Mouse (Mus musculus): ENCODE measurements around the gene Ubxn1. TPM values are rescaled to one million over a fixed set of nuclear protein-coding genes. Genes with fewer than 3 reads are reported as not detected.
A peak's percentile ranks its signal among the peaks of the same experiment; 100 is the strongest.
"Not testable (repeated sequence)": the region's sequence is repeated elsewhere in the genome, so short reads cannot be mapped to it uniquely, and the experiment has no call there.

The Ubxn1 gene
- polyA plus RNA-seq, 1 experiment from 2014 or later, result 197 TPM

DNA sequence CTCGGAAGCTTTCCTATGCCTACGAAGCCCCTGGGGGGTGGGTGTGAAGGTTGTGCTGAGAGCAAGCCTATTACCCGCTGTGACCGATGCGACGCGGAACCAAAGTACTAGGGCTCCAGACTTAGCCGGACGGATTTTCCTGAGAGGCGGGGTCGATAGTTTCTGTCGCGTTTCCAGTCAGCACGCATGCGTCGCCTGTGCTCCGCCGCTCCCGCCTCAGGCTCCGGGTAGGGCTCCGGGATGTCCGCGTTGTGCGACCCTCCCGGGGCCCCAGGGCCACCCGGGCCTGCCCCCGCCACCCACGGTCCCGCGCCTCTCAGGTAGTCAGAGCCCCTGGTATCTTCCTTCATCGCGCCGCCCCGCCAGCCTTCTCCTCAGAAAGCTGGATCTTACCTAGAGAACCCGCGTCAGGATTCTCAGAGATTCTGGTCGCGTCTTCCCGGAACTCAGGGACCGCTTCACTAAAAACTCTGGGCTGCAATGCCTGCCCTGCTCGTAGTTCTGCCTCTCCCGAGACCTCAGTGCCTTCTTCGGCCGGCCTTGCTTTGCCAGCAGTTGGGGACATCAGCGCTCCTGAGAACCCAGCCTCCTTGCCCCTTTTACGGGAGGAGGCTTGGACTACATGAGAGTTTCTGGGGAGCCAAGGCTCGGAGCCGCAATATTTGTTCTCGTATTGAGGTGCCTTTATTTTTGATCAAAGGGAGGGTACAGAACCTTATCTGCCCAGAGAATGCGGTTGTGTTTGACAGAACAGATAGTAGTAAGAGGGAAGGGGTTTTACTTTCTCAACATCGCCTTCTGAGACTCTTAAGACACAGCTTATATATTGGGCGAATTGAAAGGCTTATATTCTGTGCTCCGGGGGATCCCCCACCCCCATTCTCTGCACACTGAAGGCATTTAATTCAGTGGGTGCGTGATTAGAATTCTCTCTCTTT, 21.8 kb downstream of the Ubxn1 start, which contains the start of gene Ints5:
Ints5 (plus strand) TSS at position 177 of the 938 bp plus-strand sequence.
- WGBS, result 3% methylated on average over 54 of the region's 54 CpGs
- peaks cover 12% of the 10 kb centered on the region for H3K4me1 ChIP-seq (ENCODE audit: control insufficient read depth, insufficient read depth, low read length)
- no peaks in the 10 kb centered on the region for H3K27me3 ChIP-seq (ENCODE audit: control insufficient read depth, insufficient read depth, low read length)
- peak; percentile 50; the same call in 1 of the 2 replicates for ATAC-seq (ENCODE audit: low FRiP score, low TSS enrichment)
- peaks cover 35% of the 10 kb centered on the region for H3K36me3 ChIP-seq (ENCODE audit: control insufficient read depth, insufficient read depth, low read length)
- peak within 1 kb of the TSS; percentile 79 for H3K4me2 ChIP-seq (replicated peaks; ENCODE audit: low read depth, low read length)
- peak within 1 kb of the TSS; percentile 89 for H3K27ac ChIP-seq (ENCODE audit: low read depth, low read length)
- peak within 1 kb of the TSS; percentile 96 for H3K4me3 ChIP-seq (ENCODE audit: low read length)
- H3K9ac ChIP-seq (ENCODE audit: low read depth, low read length), result peak within 1 kb of the TSS; percentile 93
- H3K9me3 ChIP-seq (ENCODE audit: control insufficient read depth, low read length), result no peaks in the 10 kb centered on the region

DNA sequence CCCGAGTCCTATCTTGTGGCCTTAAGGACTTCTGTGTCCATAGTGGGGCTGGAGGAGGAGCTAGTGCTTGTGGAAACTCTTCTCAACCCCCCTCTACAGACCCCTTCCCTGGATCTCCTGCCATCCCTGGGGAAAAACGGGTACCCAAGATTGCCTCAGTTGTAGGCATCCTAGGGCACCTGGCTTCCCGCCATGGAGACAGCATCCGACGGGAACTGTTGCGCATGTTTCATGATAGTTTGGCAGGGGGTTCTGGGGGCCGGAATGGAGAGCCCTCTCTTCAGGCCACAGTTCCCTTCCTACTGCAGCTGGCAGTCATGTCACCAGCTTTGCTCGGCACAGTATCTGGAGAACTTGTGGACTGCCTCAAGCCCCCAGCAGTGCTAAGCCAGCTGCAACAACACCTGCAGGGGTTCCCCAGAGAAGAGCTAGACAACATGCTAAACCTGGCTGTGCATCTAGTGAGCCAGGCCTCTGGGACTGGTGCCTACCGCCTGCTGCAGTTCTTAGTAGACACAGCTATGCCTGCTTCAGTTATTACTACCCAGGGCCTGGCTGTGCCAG, 24.2 kb downstream of the Ubxn1 start:
- Histone ChIP-seq H3K4me1 (ENCODE audit: control insufficient read depth, insufficient read depth, low read length) (peaks cover 18% of the 10 kb centered on the region), H3K27ac (ENCODE audit: low read depth, low read length) (no peak overlapping the region), H3K36me3 (ENCODE audit: control insufficient read depth, insufficient read depth, low read length) (peaks cover 32% of the 10 kb centered on the region), H3K9ac (ENCODE audit: low read depth, low read length) (no peak overlapping the region), H3K4me2 (replicated peaks; ENCODE audit: low read depth, low read length) (no peak overlapping the region), H3K4me3 (ENCODE audit: low read length) (no peak overlapping the region), H3K9me3 (ENCODE audit: control insufficient read depth, low read length) (no peaks in the 10 kb centered on the region), H3K27me3 (ENCODE audit: control insufficient read depth, insufficient read depth, low read length) (no peaks in the 10 kb centered on the region)
- WGBS, result 90% methylated on average over 9 of the region's 9 CpGs
- no peak for ATAC-seq (ENCODE audit: low FRiP score, low TSS enrichment)

DNA sequence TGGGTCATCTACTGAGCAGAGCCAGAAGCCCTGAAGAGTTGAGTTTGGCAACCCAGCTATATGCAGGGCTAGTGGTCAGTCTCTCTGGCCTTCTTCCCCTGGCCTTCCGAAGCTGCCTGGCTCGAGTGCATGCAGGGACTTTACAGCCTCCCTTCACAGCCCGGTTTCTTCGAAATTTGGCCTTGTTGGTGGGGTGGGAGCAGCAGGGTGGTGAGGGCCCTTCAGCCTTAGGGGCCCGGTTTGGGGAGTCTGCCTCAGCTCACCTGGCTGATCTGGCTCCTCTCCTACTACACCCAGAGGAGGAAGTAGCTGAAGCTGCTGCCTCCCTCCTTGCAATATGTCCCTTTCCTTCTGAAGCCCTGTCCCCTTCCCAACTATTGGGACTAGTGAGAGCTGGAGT, 24.9 kb downstream of the Ubxn1 start:
- Histone ChIP-seq H3K4me1 (ENCODE audit: control insufficient read depth, insufficient read depth, low read length) (peaks cover 18% of the 10 kb centered on the region), H3K36me3 (ENCODE audit: control insufficient read depth, insufficient read depth, low read length) (peaks cover 24% of the 10 kb centered on the region)
- H3K27ac ChIP-seq (ENCODE audit: low read depth, low read length); H3K4me3 ChIP-seq (ENCODE audit: low read length); H3K9me3 ChIP-seq (ENCODE audit: control insufficient read depth, low read length); H3K27me3 ChIP-seq (ENCODE audit: control insufficient read depth, insufficient read depth, low read length); H3K4me2 ChIP-seq (replicated peaks; ENCODE audit: low read depth, low read length); H3K9ac ChIP-seq (ENCODE audit: low read depth, low read length); ATAC-seq (ENCODE audit: low FRiP score, low TSS enrichment): not testable (repeated sequence)
- WGBS, result 80% methylated on average over 5 of the region's 5 CpGs

DNA sequence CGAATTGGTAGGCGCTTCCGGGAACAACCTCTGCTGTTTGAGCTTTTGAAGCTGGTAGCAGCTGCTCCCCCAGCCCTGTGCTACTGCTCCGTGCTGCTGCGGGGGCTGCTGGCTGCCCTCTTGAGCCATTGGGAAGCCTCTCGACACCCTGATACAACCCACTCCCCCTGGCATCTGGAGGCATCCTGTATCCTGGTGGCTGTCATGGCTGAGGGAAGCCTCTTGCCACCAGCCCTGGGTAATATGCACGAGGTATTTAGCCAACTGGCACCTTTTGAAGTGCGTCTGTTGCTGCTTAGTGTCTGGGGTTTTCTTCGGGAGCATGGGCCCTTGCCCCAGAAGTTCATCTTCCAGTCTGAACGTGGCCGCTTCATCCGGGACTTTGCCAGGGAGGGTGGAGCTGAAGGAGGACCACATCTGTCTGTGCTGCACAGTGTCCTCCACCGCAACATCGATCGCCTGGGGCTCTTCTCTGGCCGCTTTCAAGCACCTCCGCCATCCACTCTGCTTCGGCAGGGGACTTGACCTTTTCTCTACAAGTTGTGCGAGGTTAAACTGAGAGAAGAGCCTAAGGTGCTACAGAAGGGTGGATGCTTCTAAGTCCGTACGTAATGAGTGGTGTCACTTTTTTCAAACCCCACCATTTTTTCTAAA, 26.0 kb downstream of the Ubxn1 start:
- not testable (repeated sequence) for H3K27me3 ChIP-seq (ENCODE audit: control insufficient read depth, insufficient read depth, low read length); H3K9me3 ChIP-seq (ENCODE audit: control insufficient read depth, low read length)
- H3K36me3 ChIP-seq (ENCODE audit: control insufficient read depth, insufficient read depth, low read length), result peaks cover 30% of the 10 kb centered on the region
- 25% methylated on average over 21 of the region's 21 CpGs for WGBS
- peak overlapping the region; percentile 74 for H3K27ac ChIP-seq (ENCODE audit: low read depth, low read length)
- peak overlapping the region; percentile 91 for H3K9ac ChIP-seq (ENCODE audit: low read depth, low read length)
- H3K4me1 ChIP-seq (ENCODE audit: control insufficient read depth, insufficient read depth, low read length), result peaks cover 18% of the 10 kb centered on the region
- peak; percentile 43 for ATAC-seq (ENCODE audit: low FRiP score, low TSS enrichment)
- H3K4me2 ChIP-seq (replicated peaks; ENCODE audit: low read depth, low read length), result peak overlapping the region; percentile 46
- H3K4me3 ChIP-seq (ENCODE audit: low read length), result peak overlapping the region; percentile 75

DNA sequence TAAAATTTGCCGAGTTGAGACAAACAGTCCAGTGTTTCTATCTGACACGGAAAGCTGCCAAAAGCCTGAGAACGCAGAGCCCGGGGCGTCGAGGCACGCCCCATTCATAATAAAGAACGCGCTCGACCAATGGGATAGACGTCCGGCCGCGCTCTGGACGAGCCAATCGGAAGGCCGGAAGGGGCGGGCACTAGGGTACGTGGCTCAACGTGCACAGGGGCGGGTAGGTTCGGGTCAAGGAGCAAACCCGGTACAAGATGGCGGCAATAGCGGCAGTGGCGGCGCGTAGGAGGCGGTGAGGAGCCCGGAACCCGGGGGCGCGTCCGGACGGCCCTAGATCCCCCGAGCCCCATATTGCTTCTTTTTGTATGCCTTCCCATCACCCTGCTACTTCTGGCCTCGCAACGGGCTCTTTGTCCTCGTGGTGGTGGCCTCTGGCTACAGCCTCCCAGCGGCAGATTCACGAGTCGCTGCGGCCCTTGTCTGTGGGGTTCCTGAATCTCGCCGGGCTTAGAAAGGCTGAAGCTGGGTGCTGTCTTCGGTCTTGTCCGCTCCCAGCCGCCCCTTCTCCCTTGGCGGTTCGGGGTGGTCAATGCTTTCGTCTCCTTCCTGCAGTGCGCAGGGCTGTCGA, 26.7 kb downstream of the Ubxn1 start, which contains the start of gene Ganab:
Ganab (plus strand) TSS at position 207 of the 631 bp plus-strand sequence.
- Histone ChIP-seq H3K27me3 (ENCODE audit: control insufficient read depth, insufficient read depth, low read length) (no peaks in the 10 kb centered on the region), H3K9me3 (ENCODE audit: control insufficient read depth, low read length) (no peaks in the 10 kb centered on the region), H3K9ac (ENCODE audit: low read depth, low read length) (peak within 1 kb of the TSS; percentile 91), H3K4me3 (ENCODE audit: low read length) (peak within 1 kb of the TSS; percentile 75), H3K36me3 (ENCODE audit: control insufficient read depth, insufficient read depth, low read length) (peaks cover 35% of the 10 kb centered on the region), H3K4me2 (replicated peaks; ENCODE audit: low read depth, low read length) (peak within 1 kb of the TSS; percentile 81), H3K27ac (ENCODE audit: low read depth, low read length) (peak within 1 kb of the TSS; percentile 82), H3K4me1 (ENCODE audit: control insufficient read depth, insufficient read depth, low read length) (peaks cover 18% of the 10 kb centered on the region)
- WGBS, result under 1% methylated on average over 51 of the region's 53 CpGs
- peak; percentile 98 for ATAC-seq (ENCODE audit: low FRiP score, low TSS enrichment)

DNA sequence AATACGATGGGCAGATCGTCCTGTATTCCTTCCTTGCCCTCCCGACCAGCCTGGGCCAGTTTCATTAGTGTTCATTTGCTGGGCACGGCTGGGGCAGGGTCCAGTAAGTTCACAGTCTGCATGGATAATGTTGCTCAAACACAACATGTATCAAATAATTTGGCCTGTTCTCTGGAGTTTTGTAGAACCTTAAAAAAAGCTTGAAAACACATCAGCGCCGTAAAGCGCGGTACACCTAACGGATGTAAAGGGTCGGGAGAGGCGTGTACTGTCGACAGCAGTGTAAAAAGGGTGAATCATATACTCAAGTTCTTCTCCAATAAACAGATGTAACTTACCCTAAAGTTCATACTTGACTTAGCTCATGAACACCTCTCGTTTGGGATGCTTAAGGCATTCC, 27.3 kb downstream of the Ubxn1 start:
- H3K4me3 ChIP-seq (ENCODE audit: low read length), result peak overlapping the region; percentile 75
- 8% methylated on average over 13 of the region's 13 CpGs for WGBS
- peak overlapping the region; percentile 82 for H3K27ac ChIP-seq (ENCODE audit: low read depth, low read length)
- no peaks in the 10 kb centered on the region for H3K27me3 ChIP-seq (ENCODE audit: control insufficient read depth, insufficient read depth, low read length)
- peak overlapping the region; percentile 91 for H3K9ac ChIP-seq (ENCODE audit: low read depth, low read length)
- no peak for ATAC-seq (ENCODE audit: low FRiP score, low TSS enrichment)
- peaks cover 18% of the 10 kb centered on the region for H3K4me1 ChIP-seq (ENCODE audit: control insufficient read depth, insufficient read depth, low read length)
- H3K4me2 ChIP-seq (replicated peaks; ENCODE audit: low read depth, low read length), result peak overlapping the region; percentile 81
- H3K9me3 ChIP-seq (ENCODE audit: control insufficient read depth, low read length), result no peaks in the 10 kb centered on the region
- peaks cover 41% of the 10 kb centered on the region for H3K36me3 ChIP-seq (ENCODE audit: control insufficient read depth, insufficient read depth, low read length)

DNA sequence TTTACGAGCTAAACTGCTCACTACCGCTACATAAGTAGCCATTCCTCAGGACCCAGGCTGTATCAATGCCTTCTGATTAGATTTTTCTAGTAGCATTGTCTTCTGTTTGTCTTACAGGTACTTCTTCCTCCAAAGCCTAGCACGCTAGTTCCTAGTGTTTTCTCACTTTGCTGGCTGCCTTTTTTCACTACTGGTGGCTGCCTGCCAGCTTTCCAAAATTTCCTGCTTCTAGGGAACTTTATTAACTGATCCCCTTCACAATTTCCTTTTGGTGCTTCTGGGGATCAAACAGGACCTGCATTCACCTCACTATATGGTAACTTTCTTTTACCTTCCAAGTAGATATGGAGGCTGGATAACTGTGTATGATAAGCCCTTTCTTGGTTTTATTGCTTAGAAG, 27.8 kb downstream of the Ubxn1 start:
- Histone ChIP-seq H3K27ac (ENCODE audit: low read depth, low read length) (no peak overlapping the region), H3K9ac (ENCODE audit: low read depth, low read length) (peak overlapping the region; percentile 91), H3K4me3 (ENCODE audit: low read length) (peak overlapping the region; percentile 75), H3K4me1 (ENCODE audit: control insufficient read depth, insufficient read depth, low read length) (peaks cover 15% of the 10 kb centered on the region), H3K4me2 (replicated peaks; ENCODE audit: low read depth, low read length) (peak overlapping the region; percentile 81), H3K36me3 (ENCODE audit: control insufficient read depth, insufficient read depth, low read length) (peaks cover 45% of the 10 kb centered on the region), H3K9me3 (ENCODE audit: control insufficient read depth, low read length) (no peaks in the 10 kb centered on the region), H3K27me3 (ENCODE audit: control insufficient read depth, insufficient read depth, low read length) (no peaks in the 10 kb centered on the region)
- WGBS, result 37% methylated on average over 3 of the region's 3 CpGs
- no peak for ATAC-seq (ENCODE audit: low FRiP score, low TSS enrichment)

DNA sequence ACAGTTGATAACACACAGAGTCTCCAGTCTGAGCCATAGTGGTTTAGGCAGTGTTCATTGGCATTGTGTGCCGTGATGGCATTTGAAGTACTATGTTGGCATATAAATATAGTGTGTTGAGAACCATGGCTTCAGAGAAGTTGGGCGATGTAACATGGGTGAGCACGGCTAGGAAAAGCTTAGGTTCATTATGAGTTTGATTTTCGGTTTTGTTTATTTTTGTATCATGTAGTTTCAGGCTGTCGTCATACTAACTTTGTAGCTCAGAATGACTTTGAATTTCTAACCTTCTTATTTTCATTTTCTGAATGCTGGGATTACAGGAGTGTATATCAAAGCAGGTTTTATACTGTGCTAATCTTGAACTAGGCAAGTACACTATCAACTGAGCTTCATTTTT, 32.1 kb downstream of the Ubxn1 start:
- H3K9ac ChIP-seq (ENCODE audit: low read depth, low read length), result no peak overlapping the region
- no peaks in the 10 kb centered on the region for H3K9me3 ChIP-seq (ENCODE audit: control insufficient read depth, low read length)
- peaks cover 5% of the 10 kb centered on the region for H3K4me1 ChIP-seq (ENCODE audit: control insufficient read depth, insufficient read depth, low read length)
- H3K27me3 ChIP-seq (ENCODE audit: control insufficient read depth, insufficient read depth, low read length), result no peaks in the 10 kb centered on the region
- peaks cover 65% of the 10 kb centered on the region for H3K36me3 ChIP-seq (ENCODE audit: control insufficient read depth, insufficient read depth, low read length)
- no peak overlapping the region for H3K4me3 ChIP-seq (ENCODE audit: low read length)
- no peak overlapping the region for H3K27ac ChIP-seq (ENCODE audit: low read depth, low read length)
- H3K4me2 ChIP-seq (replicated peaks; ENCODE audit: low read depth, low read length), result no peak overlapping the region
- ATAC-seq (ENCODE audit: low FRiP score, low TSS enrichment), result no peak
- WGBS, result 95% methylated on average over 5 of the region's 5 CpGs
